Mouse (Mus musculus): ENCODE measurements around the gene Scgb2b20.
"Not testable (repeated sequence)": the region's sequence is repeated elsewhere in the genome, so short reads cannot be mapped to it uniquely, and the experiment has no call there.

GRCm38 (mm10) chr7:33399749-33400148 is 33.6 kb upstream of the Scgb2b20 start:
- not testable (repeated sequence) for TF ChIP-seq POLR2A (IDR thresholded peaks at IDR 0.05; ENCODE audit: borderline replicate concordance, low read depth, low read length); CTCF (IDR thresholded peaks at IDR 0.05; ENCODE audit: low read depth, low read length)

Data from bone marrow macrophage, adult 2 months (primary cell).